Mouse (Mus musculus): ENCODE measurements at regions not wholly inside any gene's neighbourhood (a gene's known extent, or its start where the extent isn't known, plus 50 kb on each side); places are given as distances from the start of the nearest gene placed in this dataset.

GRCm38 (mm10) chr9:74747886-74748285 is 113.8 kb upstream of the Onecut1 start:
- TF ChIP-seq CTCF (IDR thresholded peaks at IDR 0.05; ENCODE audit: insufficient read depth, low read depth, low read length) (no peak), POLR2A (IDR thresholded peaks at IDR 0.05; ENCODE audit: insufficient read depth, low read depth, low read length) (no peak)
